Mouse (Mus musculus): ENCODE data around the gene Prrt1.

Gene Prrt1

DNA sequence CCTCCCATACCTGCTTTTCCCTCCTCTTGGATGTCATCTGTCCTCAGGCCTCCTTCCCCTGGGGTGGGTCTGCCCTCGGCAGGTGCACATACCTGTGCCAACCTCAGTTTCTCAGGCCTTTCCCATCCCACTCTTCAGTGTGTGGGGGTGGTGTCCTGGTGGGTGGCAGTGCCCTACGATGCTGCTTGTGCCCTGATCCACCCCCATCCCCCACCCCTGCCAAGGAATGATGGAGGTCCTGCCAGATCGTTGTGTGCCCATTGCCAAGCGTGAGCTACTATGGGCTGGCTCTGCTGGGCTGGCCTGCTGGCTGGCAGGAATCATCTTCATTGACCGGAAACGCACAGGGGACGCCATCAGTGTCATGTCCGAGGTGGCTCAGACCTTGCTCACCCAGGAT, 18.3 kb upstream of the Prrt1 start:
- POLR2A ChIA-PET: no interaction called here
- CTCF ChIA-PET: no interaction called here

DNA sequence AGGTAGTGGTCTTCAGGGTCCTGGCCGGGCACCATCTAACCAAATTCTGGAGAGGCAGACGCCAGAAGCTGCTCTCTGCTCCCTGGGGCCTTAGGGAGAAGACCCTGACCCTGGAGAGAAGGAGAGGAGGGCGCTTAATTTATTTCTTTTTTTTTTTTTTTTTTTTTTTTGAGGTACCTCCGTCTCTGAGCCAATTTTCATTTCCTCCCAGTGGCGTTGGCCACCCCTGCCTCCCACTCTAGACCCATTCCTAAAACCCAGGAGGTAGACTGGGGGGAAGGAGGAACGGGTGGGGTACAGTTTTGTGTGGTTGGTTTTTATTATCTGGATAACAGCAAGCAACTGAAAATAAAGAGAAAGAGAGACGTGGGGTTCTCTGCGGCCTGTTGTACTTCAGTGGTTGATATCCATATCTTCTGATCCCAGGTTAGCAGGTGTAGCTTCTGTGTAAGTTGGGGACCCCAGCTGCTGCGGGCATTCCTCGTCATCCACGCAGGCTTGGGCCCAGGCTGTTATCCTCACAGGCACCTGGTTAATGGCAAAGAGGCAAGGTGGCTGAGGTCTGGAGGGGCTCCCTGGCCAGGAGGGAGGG, 16.2 kb upstream of the Prrt1 start:
- CTCF ChIA-PET: no interaction called here
- POLR2A ChIA-PET: interaction anchor here in 1 of 4 experiments (1.2 to 2.5 kb wide), 2 partner anchors 9 to 19 kb away, joined by 4 to 10 read pairs; partner anchors contain the start of genes Agpat1 and Rnf5

DNA sequence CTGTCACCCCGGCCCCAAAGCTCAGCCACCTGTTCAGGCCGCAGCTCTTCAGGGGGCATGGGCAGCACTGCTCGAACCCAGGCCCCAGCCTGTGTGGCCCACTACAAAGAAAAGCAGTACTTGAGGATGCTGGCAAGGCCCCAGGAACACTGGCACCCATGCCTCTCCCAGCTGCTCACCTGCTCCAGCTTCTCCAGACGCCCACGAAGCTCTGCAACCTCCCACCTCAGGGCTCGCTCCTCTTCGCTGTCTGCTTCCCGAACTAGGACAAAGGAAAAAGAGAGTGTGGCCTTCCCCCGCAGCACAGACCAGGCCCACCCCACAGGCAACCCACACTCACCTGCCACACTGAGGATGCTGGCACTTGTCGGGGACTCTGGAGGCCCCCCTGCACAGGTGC, 15.5 kb upstream of the Prrt1 start:
- ChIA-PET CTCF (interaction anchor here in 1 of 4 experiments (1.6 kb wide), 1 partner anchor 10 kb away, joined by 4 read pairs; no protein-coding TSS in a partner anchor), POLR2A (interaction anchor here in 3 of 4 experiments (0.9 to 2.5 kb wide), 9 partner anchors 8 to 41 kb away, joined by 3 to 20 read pairs (median 3); partner anchors contain the start of genes Agpat1 (in 2 of the 3), Rnf5 (in 2 of the 3), Gpsm3 (in 1 of the 3) and Pbx2 (in 1 of the 3))

DNA sequence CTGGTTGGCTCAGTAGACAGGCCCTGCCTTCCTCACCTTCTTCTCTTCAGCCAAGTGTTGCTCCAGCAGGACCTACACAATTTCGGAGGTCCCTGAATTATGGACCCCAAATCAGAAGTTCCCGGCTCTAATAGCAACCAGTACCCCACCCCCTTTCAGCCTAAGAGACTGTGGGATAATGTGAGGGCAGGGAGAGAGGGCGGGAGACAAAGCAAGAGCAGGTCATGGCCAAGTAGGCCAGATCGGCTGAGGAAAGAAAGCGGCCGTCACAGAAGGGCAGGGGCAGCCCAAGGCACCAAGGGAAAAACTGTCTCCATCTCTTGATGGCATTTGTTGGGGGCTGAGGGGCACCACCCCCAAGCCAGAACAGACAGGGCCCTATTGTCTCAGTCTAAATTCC, 13.5 kb upstream of the Prrt1 start, which contains the start of gene Egfl8:
Gene Egfl8, minus strand, starts transcription at position 101 of the 400 bp plus-strand sequence.
- POLR2A ChIA-PET: interaction anchor here in 1 of 4 experiments (2.2 kb wide), 1 partner anchor 11 kb away, joined by 20 read pairs; the partner anchor contains the start of genes Agpat1 and Rnf5
- CTCF ChIA-PET: interaction anchor here in 1 of 4 experiments (1.5 kb wide), 1 partner anchor 44 kb away, joined by 4 read pairs; no protein-coding TSS in a partner anchor

DNA sequence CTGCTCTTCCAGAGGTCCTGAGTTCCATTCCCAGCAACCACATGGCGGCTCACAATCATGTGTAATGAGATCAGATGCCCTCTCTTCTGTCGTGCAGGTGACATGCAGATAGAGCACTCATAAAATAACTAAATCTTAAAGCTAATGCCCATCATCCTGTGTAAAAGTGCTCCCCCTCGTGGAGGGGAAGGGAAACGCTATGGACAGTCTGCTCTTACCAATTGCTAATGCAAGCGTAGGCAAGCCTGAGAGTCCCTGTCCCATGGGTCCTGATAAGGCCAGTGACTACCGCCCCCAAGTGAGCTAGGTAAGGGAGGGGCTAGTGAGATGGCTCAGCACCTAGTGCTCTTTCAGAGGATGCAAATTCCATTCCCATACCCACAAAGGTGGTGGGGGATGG, 10.3 kb upstream of the Prrt1 start:
- POLR2A ChIA-PET: interaction anchor here (0.6 to 3.1 kb wide), 23 partner anchors 9 to 582 kb away, joined by 3 to 34 read pairs (median 4); partner anchors contain the start of genes Agpat1 (in 3 of the 4), Rnf5 (in 3 of the 4), Atf6b (in 1 of the 4) and Fkbpl (in 1 of the 4)
- CTCF ChIA-PET: interaction anchor here (0.5 to 1.9 kb wide), 73 partner anchors 8 to 727 kb away, joined by 3 to 30 read pairs (median 4); partner anchors contain the start of genes Atf6b (in 3 of the 4), Ager (in 2 of the 4), Agpat1 (in 2 of the 4) and Fkbpl (in 2 of the 4)

DNA sequence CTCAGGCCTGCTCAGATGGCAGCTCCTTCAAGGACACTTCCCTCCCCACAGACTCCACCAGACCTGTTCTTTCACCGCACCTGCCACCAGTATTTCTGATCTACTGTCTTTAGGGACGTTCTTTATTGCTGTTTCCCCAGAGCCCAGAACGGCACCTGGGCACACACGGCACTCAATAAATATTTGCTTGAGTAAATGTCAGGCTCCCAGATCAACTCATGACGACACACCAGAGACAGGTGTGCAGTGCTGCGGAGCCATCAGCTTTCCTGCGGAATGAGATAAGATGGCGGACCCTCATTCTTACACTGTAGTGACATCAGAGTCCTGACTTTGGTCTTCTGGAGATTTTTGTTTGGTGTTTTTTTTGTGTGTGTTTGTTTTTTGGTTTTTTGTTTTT, 8.3 kb upstream of the Prrt1 start:
- CTCF ChIA-PET: interaction anchor here in 3 of 4 experiments (0.9 to 1.2 kb wide), 4 partner anchors 15 to 66 kb away, joined by 3 to 4 read pairs (median 4); no protein-coding TSS in a partner anchor
- POLR2A ChIA-PET: interaction anchor here in 2 of 4 experiments (0.5 to 3.1 kb wide), 6 partner anchors 12 to 502 kb away, joined by 3 to 34 read pairs (median 4); partner anchors contain the start of genes Agpat1 (in 1 of the 2) and Rnf5 (in 1 of the 2)

DNA sequence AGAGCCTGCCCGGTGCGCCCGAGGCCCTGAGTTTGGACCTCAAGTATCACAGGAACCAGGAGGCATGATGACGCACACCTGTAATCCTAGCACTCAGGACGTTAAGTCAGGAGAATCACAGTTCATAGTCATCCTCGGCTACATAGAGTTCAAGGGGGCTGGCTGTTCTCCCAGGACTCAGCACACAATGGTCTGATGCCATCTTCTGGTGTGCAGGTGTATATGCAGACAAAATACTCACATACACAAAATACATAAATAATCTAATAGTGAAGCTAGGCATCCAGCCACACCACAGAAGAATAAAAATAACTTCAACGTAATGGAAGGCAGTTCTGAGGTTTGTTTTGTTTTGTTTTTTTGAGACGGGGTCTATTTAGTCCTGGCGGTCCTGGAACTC, 6.2 kb upstream of the Prrt1 start:
- CTCF ChIA-PET: interaction anchor here in 3 of 4 experiments (0.6 to 1.2 kb wide), 8 partner anchors 8 to 182 kb away, joined by 3 to 4 read pairs (median 3); partner anchors contain the start of gene Atf6b (in 1 of the 3)
- POLR2A ChIA-PET: interaction anchor here in 2 of 4 experiments (0.6 to 1.0 kb wide), 4 partner anchors 11 to 21 kb away, joined by 3 to 4 read pairs (median 3); partner anchors contain the start of gene Agpat1 (in 1 of the 2)

DNA sequence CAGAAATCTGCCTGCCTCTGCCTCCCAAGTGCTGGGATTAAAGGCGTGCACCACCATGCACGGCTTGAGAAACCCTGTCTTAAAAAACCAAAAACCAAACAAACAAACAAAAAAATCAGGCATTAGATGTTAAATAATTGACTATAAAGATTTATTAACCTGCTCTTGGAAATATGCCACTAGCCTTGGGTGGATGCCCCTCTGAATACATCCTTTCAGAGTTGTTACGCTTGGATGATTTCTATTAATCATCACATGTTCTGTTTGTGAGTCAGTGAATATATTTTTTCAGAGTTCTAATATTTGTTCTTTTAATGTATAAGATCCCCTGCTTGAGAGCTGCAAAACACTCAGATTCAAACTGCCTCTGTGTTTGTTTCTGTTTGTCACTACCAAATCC, 4.4 kb upstream of the Prrt1 start:
- POLR2A ChIA-PET: no interaction called here
- CTCF ChIA-PET: no interaction called here

DNA sequence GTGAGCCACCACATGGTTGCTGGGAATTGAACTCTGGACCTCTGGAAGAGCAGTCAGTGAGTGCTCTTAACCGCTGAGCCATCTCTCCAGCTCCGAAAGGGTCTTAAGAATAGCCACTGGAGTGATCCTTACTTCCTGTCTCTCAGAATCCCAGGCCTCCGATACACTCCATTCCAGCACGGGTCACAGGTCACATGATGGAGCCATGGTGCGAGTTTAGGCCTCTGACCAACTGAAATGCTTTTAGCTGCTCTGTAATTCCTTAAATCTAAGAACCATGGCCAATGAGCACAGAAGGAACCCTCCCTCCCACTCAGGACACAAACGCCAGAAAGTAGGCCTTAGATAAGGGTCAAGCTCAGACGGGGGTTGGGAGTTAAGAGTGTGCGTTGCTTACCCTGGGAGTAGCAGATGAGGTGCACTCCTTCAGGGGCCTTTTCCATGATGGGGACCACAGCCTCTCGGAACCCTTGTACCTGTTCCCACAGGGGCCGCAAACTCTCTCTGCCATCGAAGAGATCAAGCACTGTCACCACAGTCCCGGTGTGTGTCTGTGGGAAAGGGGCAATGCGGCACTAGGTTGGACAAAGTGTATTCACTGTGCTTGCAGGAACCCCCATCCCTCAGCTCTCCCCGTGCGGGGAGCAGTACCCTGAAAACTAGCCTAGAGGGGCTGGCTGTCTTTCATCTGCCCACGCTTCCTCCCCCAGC, 3.1 kb upstream of the Prrt1 start:
- ChIA-PET CTCF (interaction anchor here in 2 of 4 experiments (1.1 to 1.9 kb wide), 2 partner anchors 8 to 71 kb away, joined by 4 to 6 read pairs; no protein-coding TSS in a partner anchor), POLR2A (interaction anchor here (0.5 to 2.4 kb wide), 10 partner anchors 18 to 456 kb away, joined by 3 to 10 read pairs (median 6); partner anchors contain the start of genes Atf6b (in 2 of the 4), Fkbpl (in 2 of the 4), Agpat1 (in 1 of the 4) and Rnf5 (in 1 of the 4))

DNA sequence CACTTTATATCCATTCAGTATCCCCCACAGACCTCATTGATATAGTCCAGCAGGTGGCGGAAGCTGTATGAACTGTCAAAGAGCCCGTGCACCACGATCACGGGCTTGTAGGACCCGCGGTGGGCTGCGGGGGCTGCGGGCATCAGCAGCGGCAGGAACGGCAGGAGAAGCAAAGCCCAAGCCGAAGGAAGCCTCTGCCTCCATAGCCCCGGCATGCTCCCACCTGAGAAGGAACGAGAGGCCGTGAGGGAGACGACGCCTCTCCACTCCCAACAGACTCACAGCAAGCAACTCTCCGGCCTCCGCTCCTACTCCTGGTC, 2.6 kb upstream of the Prrt1 start:
- ChIA-PET POLR2A (interaction anchor here (0.5 to 3.1 kb wide), 12 partner anchors 18 to 1240 kb away, joined by 3 to 11 read pairs (median 6); partner anchors contain the start of genes Atf6b (in 3 of the 4), Fkbpl (in 2 of the 4), Agpat1 (in 1 of the 4) and Rnf5 (in 1 of the 4)), CTCF (interaction anchor here in 3 of 4 experiments (1.1 to 1.9 kb wide), 3 partner anchors 8 to 71 kb away, joined by 4 to 7 read pairs (median 6); no protein-coding TSS in a partner anchor)

DNA sequence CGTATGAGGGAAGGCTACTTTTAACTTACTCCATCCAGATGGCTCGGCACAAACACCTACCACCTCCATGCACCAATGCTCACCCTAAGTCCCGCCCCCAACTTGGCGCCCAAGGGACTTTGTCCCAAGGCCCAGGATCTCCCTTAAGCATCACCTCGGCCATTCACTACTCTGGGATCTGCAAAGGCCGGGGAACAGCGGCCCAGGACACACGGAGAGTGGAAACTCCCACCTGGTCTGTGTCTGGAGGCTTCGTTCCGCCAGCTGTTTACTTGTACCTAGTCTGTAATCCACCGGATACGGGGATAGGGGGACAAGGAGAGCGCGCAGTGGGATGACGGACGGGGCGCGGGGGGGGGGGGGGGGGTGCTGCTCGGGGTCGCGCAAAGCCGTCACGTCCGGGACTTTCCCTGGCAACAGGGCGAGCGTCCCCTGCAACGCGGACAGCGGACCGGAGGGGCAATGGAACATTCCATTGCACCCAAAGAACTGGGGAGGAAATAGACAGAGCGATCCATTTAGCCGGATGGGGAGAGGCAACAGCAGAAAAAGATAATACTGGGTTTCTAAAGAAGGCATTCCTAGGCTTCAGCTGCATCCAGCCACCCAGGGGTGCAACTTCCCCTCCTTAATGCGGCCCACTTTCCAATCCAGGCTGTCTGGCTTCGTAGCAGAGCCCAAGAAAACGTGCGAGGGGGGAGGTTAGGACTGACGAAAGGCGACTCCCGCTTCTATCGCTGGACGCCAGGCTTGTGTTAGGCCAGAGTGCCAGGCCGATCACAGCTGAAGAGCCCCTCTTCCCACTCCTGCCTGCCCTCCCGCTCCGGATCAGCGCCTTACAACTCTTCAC, 2.0 kb upstream of the Prrt1 start:
- ChIA-PET POLR2A (interaction anchor here in 3 of 4 experiments (0.6 to 3.1 kb wide), 10 partner anchors 17 to 1239 kb away, joined by 3 to 11 read pairs (median 6); partner anchors contain the start of genes Atf6b (in 3 of the 3), Fkbpl (in 2 of the 3), Agpat1 (in 1 of the 3) and Rnf5 (in 1 of the 3)), CTCF (interaction anchor here in 3 of 4 experiments (0.6 to 1.9 kb wide), 4 partner anchors 8 to 187 kb away, joined by 3 to 7 read pairs (median 5); no protein-coding TSS in a partner anchor)

DNA sequence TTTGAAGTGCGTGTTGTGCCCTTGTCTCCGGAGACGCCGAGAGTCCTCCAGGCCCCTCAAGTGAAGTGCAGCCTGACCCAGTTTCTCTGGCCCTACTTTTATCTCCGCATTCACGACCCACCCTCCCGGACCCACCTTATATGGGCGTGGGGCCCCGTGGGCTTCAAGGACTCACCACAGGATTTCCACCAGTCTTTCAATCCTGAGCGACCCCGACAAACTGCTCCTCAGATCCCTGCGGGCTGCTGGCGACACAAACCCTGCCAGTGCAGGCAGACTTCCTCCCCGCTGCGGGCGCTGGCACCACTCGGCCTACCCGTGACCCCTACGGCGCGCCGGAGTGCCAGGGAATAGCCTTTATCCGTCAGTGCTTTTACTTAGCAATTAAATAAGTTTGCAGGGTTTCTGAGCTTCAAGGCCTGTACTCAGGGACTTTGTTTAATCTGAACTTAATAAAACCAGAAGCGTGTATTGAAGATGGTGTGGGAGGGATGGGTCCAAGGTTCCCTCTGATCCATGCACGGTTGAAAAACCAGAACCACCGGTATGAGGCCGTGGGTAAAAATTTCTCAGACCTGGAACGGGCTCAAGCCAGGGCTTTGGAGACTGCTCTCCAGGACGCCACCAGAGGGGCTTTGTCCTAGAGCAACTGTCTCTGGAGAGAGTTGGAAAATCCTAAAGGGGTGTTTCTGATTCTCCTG, 1.2 kb upstream of the Prrt1 start, which contains the start of gene Ppt2:
Gene Ppt2, minus strand, starts transcription at position 568 of the 701 bp plus-strand sequence.
- POLR2A ChIA-PET: interaction anchor here in 3 of 4 experiments (0.6 to 3.1 kb wide), 7 partner anchors 16 to 325 kb away, joined by 3 to 11 read pairs (median 7); partner anchors contain the start of genes Fkbpl (in 2 of the 3), Agpat1 (in 1 of the 3), Atf6b (in 1 of the 3) and Rnf5 (in 1 of the 3)

DNA sequence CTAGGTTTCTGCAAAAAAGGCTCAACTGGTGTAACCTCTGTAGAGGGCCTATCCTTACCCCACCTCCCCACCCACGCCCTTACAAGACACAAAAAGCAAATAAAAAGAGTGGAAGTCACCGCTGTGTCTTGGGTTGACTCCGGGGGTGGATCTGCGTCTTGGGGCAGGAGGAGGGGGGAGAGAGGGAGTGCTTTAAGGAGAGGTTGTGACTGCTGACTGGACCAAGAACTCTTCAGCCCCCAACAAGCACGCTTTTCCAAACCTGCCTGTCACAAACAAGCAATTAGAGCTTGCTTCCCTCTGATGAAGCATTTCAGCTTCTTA, 727 bp upstream of the Prrt1 start:
- POLR2A ChIA-PET: interaction anchor here in 3 of 4 experiments (0.6 to 3.1 kb wide), 8 partner anchors 16 to 324 kb away, joined by 3 to 11 read pairs (median 4); partner anchors contain the start of genes Atf6b (in 1 of the 3) and Fkbpl (in 1 of the 3)
- CTCF ChIA-PET: no interaction called here

More for the DNA sequence above, 1.2 kb upstream of the Prrt1 start, which contains the start of gene Ppt2:
- CTCF ChIA-PET: interaction anchor here in 3 of 4 experiments (0.6 to 1.9 kb wide), 3 partner anchors 9 to 188 kb away, joined by 3 to 7 read pairs (median 6); no protein-coding TSS in a partner anchor

DNA sequence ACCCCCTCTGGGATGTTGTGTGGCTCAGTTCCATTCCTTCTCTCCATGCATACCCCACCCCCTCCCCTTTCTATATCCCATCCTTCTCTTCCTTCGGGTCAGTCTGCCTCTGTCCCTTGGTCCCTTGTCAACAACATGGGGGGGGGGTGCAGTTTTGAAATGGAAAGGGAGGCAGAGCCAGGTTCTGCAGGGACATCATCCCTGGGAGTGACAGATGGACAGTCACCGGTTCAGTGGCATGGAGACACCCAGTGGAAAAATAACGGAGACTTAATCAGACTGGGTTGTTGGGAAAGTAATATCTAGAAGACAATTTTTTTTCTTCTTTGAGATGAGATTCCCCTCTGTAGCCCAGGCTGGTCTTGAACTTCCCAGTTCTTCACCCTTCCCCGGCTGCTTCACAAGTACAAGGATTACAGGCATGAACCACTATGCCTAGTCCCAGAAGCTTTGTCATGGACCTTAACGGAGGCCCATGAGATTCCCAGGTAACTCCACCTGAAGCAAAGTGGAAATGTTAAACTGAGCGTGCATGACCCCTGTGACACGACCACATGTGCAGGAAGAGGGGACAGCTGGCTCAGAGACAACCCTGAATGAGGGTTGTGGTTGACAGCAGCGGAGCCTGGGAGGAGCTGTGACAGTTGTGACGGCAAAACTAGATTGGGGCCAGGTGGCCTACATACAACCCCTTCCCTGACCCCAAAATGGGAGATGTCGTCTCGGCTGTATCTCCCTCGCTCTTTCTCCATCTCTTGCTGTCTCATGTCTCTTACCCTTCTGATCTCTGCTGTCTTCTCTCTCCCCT, 667 bp downstream of the Prrt1 start:
- ChIA-PET CTCF (interaction anchor here in 1 of 4 experiments (1.2 kb wide), 1 partner anchor 11 kb away, joined by 6 read pairs; no protein-coding TSS in a partner anchor), POLR2A (interaction anchor here in 2 of 4 experiments (0.7 to 3.1 kb wide), 4 partner anchors 17 to 521 kb away, joined by 3 to 11 read pairs (median 6); partner anchors contain the start of gene Atf6b (in 1 of the 2))

DNA sequence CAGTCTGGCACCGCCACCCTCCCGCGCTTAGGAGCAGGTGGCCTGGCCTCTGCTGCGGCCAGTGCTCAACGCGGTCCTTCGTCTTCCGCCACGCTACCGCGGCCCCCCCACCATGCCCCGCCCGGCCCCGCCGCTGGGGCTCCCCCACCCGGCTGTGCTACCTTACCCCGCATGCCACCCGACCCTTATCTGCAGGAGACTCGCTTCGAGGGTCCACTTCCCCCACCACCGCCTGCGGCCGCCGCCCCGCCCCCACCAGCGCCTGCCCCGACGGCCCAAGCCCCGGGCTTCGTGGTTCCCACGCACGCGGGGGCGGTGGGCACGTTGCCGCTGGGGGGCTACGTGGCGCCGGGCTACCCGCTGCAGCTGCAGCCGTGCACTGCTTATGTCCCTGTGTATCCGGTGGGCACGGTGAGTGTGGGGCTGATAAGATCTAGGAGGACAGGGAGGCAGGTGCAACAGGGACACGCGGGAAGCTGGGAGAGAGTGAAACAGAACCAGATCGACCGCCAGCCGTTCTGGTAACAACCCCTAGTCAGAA, 1.5 kb downstream of the Prrt1 start:
- CTCF ChIA-PET: no interaction called here
- POLR2A ChIA-PET: no interaction called here
